Mouse (Mus musculus) spleen, embryonic (tissue): ENCODE data around the gene Usp37.

Experiments used
- CTCF ChIA-PET: fragments of 350-600 bp; sonication (Branson Sonifier 250); formaldehyde crosslinking; loops from one replicate; lab custom pipeline; 2022; lab: Charles Lee

Usp37 gene

DNA sequence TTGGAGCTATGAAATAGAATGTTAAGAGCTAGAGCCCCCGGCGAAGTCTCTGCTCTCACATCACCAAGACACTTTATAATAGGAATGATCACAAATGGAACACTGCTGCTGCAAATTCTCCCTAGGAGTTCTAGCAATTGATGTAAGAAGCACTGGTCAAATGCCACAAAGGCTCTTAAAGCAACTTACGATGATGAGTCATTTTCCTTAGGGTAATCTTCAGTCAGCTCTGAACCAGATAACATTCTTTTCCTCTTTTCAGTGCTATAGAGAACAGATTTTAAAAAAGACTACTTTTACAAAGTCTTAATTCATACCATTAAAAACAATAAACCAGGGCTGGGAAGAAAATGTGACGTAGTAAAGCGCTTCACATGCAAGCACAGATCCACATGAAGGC, 58.3 kb downstream of the Usp37 start:
- CTCF ChIA-PET: no interaction called here

- CTCF ChIA-PET: interaction anchor here (0.8 kb wide), 1 partner anchor 348 kb away, joined by 3 read pairs; no protein-coding TSS in a partner anchor
These were observed 83.8 kb downstream of the Usp37 start for GRCm38 (mm10) chr1:74460273-74460672.

DNA sequence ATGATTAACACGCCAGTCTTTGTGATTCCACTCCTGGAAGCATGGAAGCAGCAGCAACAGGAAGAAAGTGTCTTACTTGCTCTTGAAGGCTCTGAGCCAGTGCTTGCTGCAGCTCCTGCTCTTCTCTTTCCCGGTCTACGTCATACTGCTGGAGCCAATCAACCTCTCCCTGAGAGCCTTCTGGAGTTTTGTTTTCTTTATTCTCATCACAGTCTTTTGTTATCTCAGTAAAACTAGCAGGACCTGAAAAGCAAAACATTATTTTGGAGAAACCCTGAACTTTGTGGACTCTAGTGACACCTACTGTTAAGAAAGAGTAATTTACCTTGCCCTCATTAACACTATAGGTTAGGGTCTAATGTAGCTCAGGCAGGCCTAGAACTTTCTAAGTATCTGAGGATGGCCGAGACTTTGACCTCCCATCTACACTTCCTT, 91.5 kb downstream of the Usp37 start:
- CTCF ChIA-PET: interaction anchor here (0.6 to 1.0 kb wide), 3 partner anchors 163 to 465 kb away, joined by 3 to 4 read pairs (median 4); no protein-coding TSS in a partner anchor

DNA sequence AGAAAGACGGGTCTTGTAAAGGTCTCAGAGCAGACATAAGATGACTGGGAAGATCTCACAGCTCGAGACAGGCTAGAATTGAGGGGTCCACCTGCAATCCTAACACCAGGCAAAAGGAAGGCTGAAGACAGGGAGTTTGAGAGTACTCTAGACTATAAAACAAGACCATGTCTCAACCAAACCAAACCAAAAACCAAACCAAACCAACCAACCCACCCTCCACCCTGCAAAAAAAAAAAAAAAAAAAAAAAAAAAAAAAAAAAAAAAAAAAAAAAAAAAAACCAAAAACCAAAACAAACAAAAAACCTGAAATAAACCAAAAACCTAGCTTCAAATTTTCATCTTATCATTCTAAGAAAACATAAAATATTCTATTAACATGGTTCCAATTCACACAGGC, 99.5 kb downstream of the Usp37 start:
- CTCF ChIA-PET: interaction anchor here (1.0 kb wide), 1 partner anchor 10 kb away, joined by 4 read pairs; no protein-coding TSS in a partner anchor

DNA sequence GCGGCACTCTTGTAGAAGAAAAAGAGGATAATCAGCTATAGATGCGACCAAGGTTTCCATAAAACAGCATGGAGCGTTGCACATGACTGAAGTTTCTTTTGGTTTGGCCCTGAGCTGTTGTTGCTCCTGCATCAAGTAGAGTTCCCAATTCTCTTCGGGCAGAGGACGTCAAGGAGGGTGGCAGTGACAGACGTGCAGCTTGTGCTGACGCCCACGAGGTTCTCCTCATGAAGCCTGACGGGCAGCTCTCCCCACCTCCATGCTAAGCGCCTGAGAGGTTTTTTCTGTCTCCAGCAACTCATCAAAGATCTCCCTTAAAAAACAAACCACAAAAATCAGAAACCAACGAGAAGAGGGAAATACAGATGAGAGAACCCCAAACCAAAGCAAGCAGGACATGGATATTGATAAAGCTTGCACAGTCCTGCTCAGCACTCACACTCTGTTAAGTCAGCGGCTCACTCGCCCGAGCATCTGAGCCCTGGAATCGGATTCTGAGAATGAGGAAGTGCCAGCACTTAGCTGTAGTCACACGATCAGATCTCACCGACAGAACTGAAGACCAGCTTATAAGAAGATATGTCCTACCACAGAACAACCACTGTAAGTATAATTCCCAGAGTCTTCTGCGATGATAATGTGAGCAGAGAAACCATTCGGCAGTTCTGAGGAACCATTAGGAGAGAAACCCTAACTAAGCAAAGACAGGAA, 104.8 kb downstream of the Usp37 start:
- CTCF ChIA-PET: no interaction called here

DNA sequence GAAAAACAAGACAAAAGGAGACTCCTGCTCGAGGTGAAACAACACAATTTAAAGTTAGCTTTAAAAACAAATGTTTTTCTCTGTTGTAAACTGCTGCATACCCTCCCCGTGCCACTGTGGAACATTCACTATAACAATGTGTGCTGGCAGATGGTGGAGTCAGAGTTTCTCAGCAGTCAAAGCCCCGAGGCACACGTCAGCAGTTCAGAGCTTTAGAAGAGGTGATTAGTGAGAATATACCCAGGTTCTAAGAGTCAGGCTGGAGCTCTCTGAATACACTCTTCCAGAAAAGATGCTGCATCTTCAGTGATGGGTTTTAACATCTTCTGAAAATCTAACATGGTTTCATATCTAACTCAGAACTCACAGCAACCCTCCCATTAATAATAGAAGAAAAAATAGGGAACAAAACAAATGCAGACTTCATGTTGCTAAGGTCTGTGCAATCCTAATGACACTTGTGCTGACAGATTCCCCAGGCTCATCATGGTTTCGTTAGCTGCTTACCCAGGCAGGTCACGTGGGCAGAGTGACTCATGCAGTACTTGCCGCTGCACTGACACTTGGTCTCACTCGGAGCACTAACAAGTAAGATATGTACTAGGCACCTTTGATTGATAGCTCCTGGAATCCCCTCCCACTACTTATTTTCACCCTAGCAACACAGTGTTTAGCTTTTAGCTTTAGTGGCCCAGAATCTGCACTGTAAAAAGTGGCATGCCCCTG, 106.2 kb downstream of the Usp37 start:
- CTCF ChIA-PET: no interaction called here

GRCm38 (mm10) chr1:74435563-74435962, 108.5 kb downstream of the Usp37 start:
- CTCF ChIA-PET: no interaction called here

DNA sequence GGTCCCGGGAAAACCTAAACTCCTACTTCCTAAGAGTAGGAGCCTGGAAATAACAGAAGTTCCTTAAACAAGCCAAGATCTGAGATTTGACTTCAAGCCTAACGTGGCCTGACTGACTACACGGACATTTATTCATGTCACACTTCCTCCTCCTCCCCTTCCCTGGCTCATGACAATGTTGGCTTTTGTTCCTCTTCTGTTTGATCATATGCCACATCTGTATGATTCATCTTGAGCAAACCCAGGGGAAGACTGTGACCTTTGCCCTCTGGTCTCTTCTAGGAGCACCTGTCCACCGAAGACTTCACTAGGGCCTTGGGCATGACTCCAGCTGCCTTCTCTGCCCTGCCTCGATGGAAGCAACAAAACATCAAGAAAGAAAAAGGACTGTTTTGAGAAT, 109.5 kb downstream of the Usp37 start:
- CTCF ChIA-PET: no interaction called here

GRCm38 (mm10) chr1:74433220-74433619, 110.9 kb downstream of the Usp37 start:
- CTCF ChIA-PET: no interaction called here

DNA sequence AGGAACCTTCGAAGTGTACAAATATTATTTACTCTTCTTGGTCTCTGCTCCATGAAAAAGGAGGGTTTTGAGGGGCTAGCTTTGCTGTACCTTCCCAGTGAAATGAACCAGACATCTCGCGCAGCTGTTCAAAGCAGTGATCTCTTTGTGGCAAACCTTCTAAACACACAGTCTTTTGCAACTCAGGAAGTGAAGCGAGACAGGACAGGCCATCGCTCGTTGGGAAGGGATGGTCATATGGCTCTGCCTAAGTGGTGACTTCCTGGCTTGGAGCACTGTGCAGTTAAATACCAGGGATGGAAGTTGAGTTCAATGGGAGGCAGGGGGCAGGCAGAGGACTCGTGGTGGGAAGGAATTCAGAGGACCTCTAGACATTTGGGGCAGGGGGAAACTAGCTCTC, 118.2 kb downstream of the Usp37 start:
- CTCF ChIA-PET: no interaction called here

- CTCF ChIA-PET: no interaction called here
These were observed 120.9 kb downstream of the Usp37 start for GRCm38 (mm10) chr1:74423147-74423546.

GRCm38 (mm10) chr1:74419440-74419794, 124.7 kb downstream of the Usp37 start:
- CTCF ChIA-PET: no interaction called here

DNA sequence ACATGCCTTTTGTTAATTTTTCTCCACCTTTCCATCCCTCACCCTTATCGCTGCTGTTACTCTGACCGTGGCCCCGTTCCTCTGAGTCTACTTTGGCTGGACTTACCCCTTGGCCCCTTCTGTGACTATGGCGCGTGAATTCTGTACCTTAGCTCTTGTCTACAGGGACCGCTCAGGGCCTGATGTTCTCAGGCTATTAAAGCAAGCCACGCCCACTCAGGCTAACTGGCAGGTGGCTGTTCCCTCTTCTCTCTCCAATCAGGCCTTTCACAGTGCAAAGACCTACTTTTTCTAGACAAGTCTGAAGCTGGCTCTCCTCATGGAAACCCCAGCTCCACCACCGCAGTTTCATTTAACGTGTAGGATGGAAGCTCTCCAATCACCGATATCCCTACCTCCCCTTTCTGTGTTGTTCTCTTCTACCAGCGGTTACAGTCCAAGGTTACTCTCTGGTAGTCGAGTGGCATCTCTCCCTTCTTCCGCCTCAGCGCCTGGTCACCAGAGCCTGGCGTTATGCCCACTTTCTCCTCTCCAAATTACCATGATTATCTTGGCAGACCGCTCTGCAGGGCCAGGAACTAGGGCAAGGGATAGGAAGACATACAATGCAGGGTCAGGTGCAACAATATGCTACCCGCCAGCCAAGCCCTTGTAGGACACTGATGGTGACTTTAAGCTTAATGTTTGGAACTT, 125.2 kb downstream of the Usp37 start:
- CTCF ChIA-PET: no interaction called here

- CTCF ChIA-PET: no interaction called here
These were observed 128.9 kb downstream of the Usp37 start for GRCm38 (mm10) chr1:74415143-74415542.

DNA sequence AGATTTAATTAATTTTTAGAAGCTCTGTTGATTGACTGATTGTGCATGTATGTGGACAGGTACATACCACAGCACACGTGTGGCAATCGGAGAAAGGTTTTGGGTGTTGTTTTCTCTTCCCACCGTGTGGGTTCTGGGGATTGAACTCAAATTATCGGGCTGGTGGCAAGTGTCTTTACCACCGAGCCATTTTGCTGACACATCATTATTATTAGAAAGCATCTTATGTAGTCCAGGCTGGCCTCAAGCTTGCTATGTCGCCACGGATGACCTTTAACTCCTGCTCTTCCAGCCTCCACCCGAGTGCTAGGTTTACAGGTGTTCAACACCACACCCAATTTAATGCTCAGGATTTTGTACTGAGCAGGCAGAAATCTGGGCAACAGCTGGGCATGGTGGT, 131.4 kb downstream of the Usp37 start:
- CTCF ChIA-PET: no interaction called here

GRCm38 (mm10) chr1:74411753-74412325, 132.2 kb downstream of the Usp37 start:
- CTCF ChIA-PET: no interaction called here

DNA sequence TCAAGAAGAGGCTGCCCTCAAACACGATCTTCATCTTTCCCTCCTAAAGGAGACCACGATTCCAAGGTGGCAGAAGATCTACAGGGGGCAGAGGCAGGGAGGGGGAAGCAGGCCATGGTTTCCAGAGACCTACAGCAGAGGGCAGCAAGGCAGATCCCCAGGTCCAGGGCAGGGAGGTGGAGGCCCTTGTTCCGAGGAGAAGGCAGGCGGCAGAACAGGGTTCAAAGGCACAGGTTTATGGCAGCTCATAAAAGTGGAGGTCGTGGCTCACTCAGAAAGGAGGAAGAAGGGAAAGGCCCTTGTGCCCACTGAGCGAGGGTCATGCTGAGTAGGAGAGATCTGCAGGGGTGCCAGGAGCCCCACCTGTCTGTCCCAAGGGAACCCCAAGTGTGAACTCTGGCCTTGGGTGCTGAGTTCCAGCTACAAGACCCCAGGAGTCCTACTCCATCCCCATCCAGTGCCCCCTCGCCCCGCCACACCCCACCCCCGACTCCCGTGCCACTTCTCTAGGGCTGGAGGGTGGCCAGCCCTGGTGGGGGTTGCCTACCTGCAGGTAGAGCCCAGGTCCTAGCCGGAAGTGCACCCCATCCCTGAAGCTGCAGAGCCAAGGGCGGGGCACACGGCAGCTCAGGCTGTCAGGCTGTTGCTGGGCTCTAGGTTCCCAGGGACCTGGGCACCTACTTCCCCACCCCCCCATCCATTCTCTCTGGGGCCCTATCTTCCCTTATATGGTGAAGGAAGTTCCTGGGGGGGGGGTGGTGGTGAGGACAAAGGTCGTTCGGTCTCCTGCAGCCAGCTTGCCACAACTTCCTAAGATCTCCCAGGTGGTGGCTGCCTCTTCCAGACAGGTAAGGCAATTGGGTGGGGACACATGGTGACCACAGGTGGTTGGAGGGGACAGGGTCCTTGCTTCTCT, 135.2 kb downstream of the Usp37 start, which contains the start of gene Vil1:
Vil1 (plus strand) TSS at position 788 of the 916 bp plus-strand sequence.
- CTCF ChIA-PET: no interaction called here

GRCm38 (mm10) chr1:74404206-74404605, 139.9 kb downstream of the Usp37 start:
- CTCF ChIA-PET: interaction anchor here (0.7 kb wide), 1 partner anchor 90 kb away, joined by 14 read pairs; no protein-coding TSS in a partner anchor

DNA sequence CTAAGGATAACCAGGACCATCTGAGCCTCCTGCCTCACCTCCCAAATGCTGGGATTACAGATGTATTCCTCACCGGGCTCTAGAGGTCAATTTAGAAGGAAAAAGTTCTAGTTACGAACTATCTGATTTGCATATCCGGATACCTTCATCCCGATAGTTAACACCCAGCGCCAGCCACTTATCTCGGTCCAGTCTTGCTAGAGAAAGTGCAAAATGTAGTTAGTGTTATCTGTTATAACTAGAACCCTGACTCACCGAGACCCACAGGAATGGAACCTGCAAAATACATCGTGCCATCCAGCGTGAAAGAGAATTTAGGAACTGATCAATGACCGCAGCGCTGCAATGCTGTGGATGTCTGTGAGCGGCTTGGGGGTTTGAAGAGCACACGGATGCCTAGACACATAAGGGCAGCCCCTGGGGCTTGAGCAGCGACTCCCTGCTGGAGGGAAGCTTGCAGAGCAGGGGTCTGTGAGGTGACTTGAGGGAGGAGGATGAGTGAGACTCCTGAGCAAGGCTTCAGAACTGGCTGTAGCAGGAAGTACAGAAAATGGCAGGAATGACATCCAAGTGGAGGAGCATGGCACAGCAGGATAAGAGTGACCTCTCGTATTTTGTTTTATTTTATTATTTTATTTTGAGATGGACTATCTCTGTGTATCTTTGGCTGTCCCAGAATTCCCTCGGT, 142.9 kb downstream of the Usp37 start:
- CTCF ChIA-PET: interaction anchor here (0.7 kb wide), 1 partner anchor 24 kb away, joined by 3 read pairs; no protein-coding TSS in a partner anchor

DNA sequence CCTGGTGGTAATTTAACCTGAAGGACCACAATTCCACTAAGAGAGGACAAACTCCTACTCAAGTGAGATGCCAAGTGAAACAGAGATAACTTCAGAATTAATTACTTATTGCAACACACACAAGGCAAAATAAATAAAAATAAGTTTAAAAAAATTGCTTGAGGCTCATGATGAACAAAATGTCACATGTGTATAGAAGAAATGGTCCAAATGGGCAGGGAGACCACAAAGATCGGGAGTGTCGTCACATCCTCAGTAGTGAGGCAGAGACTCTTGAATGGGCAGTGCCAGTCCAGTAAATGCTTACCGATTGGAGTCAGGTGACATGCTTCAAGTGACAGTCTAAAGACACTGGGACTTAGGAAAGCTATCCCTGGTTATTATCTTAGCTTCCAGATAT, 143.6 kb downstream of the Usp37 start:
- CTCF ChIA-PET: no interaction called here
